Mouse (Mus musculus): ENCODE results near the gene Ccdc33. TPM values are rescaled to one million over a fixed set of nuclear protein-coding genes. Genes with fewer than 3 reads are reported as not detected.

Gene Ccdc33
- not detected for polyA plus RNA-seq (2014; fragmentation: Illumina TruSeq; extraction: RNeasy Lipid Tissue Mini Kit (QIAGEN cat#74804); ENCODE audit: low read depth, low replicate concordance)

DNA sequence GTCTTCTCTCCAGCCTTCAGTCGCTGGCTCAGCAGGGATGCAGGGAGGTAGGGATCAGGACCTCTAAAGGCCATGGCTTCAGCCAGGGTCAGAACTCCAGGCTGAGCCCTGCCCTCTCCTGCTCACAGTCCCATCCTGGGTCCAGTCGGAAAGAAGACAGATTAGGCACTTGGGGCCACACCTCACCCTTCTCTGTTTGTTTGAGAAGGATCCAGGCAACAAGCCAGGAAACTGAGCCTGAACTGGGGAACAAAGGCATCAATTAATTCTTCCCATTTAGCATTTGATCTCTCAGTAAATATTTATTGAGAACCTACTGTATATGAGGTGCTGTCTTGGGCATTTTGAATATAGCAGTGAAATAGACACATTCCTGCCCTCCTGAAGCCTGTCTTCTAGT lies at the start of gene Ccdc33:
Gene Ccdc33 (minus strand): TSS at position 153 of the 400 bp plus-strand sequence.

DNA sequence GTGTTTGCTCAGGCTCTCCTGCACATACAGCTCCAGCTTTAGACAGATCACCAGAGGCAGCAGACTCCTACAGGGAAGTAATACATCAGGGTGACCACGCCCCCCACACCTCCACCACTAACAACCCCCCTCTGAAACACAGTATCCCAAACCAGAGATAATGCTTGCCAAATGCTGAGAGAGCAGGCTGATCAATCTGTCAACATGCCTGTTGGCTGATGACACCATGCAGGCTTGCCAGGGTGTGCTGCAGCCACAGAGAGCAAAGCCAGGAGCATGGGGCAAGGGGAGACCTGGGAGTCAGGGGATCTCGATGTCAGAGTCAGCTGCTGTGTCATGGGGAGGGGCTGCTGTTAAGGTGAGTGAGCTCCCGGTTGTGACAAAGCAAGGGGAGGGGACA lies 55.1 kb downstream of the Ccdc33 start, which contains the start of gene Stra6:
Gene Stra6 (plus strand): TSS at position 258 of the 400 bp plus-strand sequence.

DNA sequence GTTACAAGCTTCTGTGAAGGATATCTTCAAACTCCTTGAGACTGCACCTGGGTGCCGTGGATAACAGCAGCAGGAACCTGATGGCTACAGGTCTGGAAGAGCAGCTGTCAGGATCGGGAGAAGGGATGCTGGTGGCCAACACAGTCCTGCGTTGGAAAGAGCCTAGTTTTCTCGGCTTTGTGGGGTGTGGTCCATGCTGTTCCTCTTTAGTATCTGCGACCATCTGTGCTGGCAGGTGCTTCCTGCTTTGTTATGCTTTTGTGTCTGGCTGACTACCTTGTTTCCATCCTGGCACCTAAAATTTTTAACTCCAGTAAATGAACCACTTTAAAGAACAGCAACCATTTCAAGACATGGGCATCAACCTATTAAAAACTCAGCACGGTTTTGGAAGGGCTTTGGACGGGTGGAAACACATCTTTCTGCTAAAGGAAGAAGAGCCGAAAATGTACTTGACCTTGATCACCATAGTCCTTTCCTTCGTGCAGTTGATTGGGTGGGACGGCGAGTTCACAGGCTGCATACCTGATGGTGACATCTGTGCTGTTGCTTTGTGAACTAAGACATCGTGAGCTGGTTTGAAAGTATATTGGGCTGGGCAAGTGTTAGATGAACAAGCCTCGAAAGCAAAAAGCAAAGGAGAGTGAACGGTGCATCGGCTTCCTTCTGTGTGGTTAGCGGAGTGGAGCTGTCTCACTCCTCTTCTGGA lies 112.7 kb downstream of the Ccdc33 start, which contains the start of gene Cyp11a1:
Gene Cyp11a1 (plus strand): TSS at position 659 of the 709 bp plus-strand sequence.

Other genes starting within 250 kb of the Ccdc33 start
- 72.4 TPM for gene Ubl7, start 207.8 kb downstream of the Ccdc33 start, polyA plus RNA-seq (2014; fragmentation: Illumina TruSeq; extraction: RNeasy Lipid Tissue Mini Kit (QIAGEN cat#74804); ENCODE audit: low read depth, low replicate concordance)
- 2.4 TPM for gene Sema7a, start 178.7 kb downstream of the Ccdc33 start, polyA plus RNA-seq (2014; fragmentation: Illumina TruSeq; extraction: RNeasy Lipid Tissue Mini Kit (QIAGEN cat#74804); ENCODE audit: low read depth, low replicate concordance)
- 1,517 TPM for gene Cyp11a1, start 112.4 kb downstream of the Ccdc33 start, polyA plus RNA-seq (2014; fragmentation: Illumina TruSeq; extraction: RNeasy Lipid Tissue Mini Kit (QIAGEN cat#74804); ENCODE audit: low read depth, low replicate concordance)
- not detected for gene Stra6, start 55.0 kb downstream of the Ccdc33 start, polyA plus RNA-seq (2014; fragmentation: Illumina TruSeq; extraction: RNeasy Lipid Tissue Mini Kit (QIAGEN cat#74804); ENCODE audit: low read depth, low replicate concordance)
- gene Islr, start 85.5 kb upstream of the Ccdc33 start, polyA plus RNA-seq (2014; fragmentation: Illumina TruSeq; extraction: RNeasy Lipid Tissue Mini Kit (QIAGEN cat#74804); ENCODE audit: low read depth, low replicate concordance) = 3.8 TPM
- gene Islr2, start 85.5 kb upstream of the Ccdc33 start, polyA plus RNA-seq (2014; fragmentation: Illumina TruSeq; extraction: RNeasy Lipid Tissue Mini Kit (QIAGEN cat#74804); ENCODE audit: low read depth, low replicate concordance) = not detected
- gene Pml, start 131.0 kb upstream of the Ccdc33 start, polyA plus RNA-seq (2014; fragmentation: Illumina TruSeq; extraction: RNeasy Lipid Tissue Mini Kit (QIAGEN cat#74804); ENCODE audit: low read depth, low replicate concordance) = 4.0 TPM
- 5.2 TPM for gene Stoml1, start 134.3 kb upstream of the Ccdc33 start, polyA plus RNA-seq (2014; fragmentation: Illumina TruSeq; extraction: RNeasy Lipid Tissue Mini Kit (QIAGEN cat#74804); ENCODE audit: low read depth, low replicate concordance)
- gene Loxl1, start 194.4 kb upstream of the Ccdc33 start, polyA plus RNA-seq (2014; fragmentation: Illumina TruSeq; extraction: RNeasy Lipid Tissue Mini Kit (QIAGEN cat#74804); ENCODE audit: low read depth, low replicate concordance) = 0.93 TPM

Data from adrenal gland, adult 10 weeks (tissue).